Mouse (Mus musculus) heart, postnatal 0 days (tissue): ENCODE data around the gene Hoxb8.

Experiments
- CTCF ChIP-seq: IDR thresholded peaks from 2 replicates; pipeline ENCODE4 v1.5.1; 2016; ENCODE audit warnings: antibody characterized with exemption, control low read depth, low read depth
- EP300 ChIP-seq: IDR thresholded peaks from 2 replicates; pipeline ENCODE4 v1.6.1; 2016; ENCODE audit warnings: antibody characterized with exemption, low read depth

DNA sequence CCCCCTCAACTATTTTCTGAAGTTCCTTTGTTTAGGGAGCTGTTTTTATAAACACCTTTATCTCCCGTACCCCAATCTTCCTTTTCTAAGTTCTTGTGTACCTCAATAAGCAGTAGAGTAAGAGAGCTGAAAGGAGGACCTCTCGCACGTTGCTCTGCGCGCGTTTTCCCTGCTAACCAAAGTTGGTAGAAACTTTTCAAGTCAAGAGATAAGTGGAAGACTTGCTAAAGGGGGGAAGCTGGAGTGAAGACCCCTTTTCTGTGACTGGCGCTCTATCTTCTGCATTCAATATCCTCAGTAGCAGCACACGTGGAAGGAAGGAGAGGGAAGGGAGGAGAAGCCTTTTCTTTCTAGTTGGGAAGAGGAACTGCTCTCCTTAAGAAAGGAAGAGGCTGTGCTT is 43.3 kb downstream of the Hoxb8 start:
- TF ChIP-seq CTCF (no peak), EP300 (no peak)
